Mouse (Mus musculus) gastrocnemius, postnatal 36 days (tissue): ENCODE measurements around the gene Slc16a6. TPM values are rescaled to one million over a fixed set of nuclear protein-coding genes. Genes with fewer than 3 reads are reported as not detected.
"Not testable (repeated sequence)": the region's sequence is repeated elsewhere in the genome, so short reads cannot be mapped to it uniquely, and the experiment has no call there.

Experiments used
- DNase-seq, 2 experiments: peaks; one replicate each; pipeline ENCODE4 v3.0.0; 2022
- intact Hi-C: fragments of 180-260 bp; cut with DNase I; formaldehyde crosslinking; loops from one replicate; pipeline ENCODE4 v1.15.1; 2025
- long read RNA-seq, 2 experiments: library from polyadenylated mRNA; stranded (forward); transcript quantifications; one replicate each; pipeline ENCODE4 v2.0.0; 2021
- total RNA-seq, 2 experiments: library from RNA; stranded (reverse); gene quantifications; 2 replicates each; pipeline ENCODE4 v1.2.3; 2021

The Slc16a6 gene
- total RNA-seq: 1 to 10 TPM; 4.8 to 9.4 TPM
- long read RNA-seq, experiment 1, partial matches to known transcripts: 1 of 5 reads
- long read RNA-seq, experiment 1, other reads (novel, unspliced or antisense): 4 of 5 reads
- long read RNA-seq, experiment 2, partial matches to known transcripts: 0 of 6 reads
- long read RNA-seq, experiment 2, other reads (novel, unspliced or antisense): 2 of 6 reads

DNA sequence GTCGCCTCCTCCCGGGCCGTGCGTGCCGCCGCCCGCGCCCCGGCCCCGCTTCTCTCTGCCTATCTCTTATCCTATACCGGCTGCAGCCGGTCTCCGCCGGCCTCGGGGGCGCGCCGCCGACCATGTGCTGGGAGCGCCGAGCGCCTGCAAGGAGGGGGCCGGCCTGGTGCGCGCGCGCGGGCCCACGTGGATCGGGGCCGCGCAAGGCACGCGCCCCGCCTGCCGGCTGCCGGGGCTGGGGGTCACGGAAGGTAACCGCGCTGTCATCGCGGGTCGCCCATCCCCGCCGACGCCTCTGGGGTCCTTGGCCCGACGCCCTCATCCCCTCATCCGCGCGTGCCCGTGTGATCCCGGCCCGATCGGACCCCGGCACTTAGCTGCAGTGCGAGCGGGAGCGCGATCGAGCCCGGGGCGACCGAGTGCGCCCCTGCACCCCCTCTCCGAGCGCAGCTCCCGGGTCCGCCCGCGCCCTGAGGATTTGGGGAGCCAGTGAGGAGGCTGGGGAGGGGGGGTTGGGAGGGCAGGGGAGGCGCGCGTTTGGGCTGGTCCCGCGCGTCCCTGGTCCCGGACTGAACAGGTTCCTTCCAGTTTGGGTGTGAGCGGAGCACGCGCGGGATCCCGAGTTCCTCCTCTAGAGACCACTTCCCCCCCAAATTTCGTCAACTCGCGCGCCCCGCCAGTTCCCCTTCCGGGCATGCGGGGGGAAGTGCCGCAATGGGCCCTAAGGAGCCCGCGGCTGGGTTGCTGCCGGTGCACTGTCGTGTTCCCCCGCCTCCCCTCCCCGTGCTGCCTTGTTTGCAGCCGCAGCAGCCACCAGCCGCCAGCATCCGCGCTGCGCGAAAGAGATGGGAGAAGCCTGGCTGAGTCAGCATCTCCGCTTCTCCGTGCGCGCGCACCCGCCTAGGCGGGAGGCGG is at the start of gene Slc16a6, which contains the start of gene Arsg:
Gene Slc16a6, minus strand, starts transcription at position 428 of the 915 bp plus-strand sequence.
Gene Arsg, plus strand, starts transcription at position 204 of the 915 bp plus-strand sequence.
- intact Hi-C loops: no loop called here
- peak; percentile 37 to 51 for DNase-seq

DNA sequence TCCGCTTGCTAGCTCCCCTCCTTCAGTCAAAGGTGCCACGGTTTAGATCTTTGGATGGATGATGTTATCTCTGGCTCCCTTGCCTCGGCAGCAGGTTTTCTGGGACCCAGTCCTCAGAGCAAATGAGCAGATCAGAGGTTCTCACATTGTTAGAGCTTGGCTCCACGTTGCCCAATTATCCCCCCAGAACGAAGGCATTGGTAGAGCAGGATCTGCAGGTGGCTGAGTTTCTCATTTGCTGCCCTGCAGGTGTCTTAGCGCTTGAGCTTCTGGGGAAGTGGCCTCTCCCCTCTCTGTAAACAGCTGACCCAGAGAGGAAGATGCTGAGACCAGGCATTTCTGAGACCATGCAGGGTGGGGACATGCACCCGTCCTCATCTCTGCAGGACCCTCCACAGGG is 47.6 kb upstream of the Slc16a6 start:
- DNase-seq: no peak
- intact Hi-C loops: no loop called here

DNA sequence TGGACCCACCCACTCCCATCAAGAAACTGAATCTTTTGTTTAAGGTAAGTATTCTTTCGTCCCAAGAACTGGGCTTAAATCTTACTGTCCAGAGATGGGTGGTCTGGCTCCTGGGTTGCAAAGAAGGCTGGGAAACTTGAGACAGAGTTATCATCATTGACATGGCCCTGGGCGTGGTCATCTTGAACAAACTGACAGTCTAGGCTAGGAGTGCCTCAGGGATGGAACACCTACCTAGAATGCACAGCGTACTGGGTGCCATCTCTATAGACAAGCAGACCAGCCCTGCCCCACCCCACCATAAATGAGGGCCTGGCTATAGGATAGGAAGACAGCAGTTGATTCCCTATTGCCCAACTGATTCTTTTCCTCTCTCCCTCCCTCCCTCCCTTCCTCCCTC is 44.4 kb upstream of the Slc16a6 start:
- intact Hi-C loops: no loop called here
- no peak for DNase-seq

DNA sequence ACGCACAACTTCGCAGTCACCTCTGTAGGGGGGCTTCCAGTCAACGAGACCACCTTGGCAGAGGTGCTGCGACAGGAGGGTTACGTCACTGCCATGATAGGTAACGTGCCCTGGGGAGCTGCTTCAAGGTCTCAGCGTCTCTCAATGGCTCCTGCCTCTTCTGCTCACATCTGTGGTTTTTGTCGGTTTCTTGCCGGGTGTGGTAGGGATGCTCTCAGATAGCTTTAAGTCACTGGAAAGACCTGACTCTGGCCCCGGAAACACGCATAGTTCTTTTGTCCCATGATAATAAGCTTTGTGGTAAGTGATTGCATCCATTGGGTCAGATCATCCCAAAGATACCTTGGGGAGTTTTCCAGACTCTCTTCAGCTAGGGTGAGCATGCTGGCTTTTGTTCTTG is 43.9 kb upstream of the Slc16a6 start:
- intact Hi-C loops: no loop called here
- DNase-seq: no peak

DNA sequence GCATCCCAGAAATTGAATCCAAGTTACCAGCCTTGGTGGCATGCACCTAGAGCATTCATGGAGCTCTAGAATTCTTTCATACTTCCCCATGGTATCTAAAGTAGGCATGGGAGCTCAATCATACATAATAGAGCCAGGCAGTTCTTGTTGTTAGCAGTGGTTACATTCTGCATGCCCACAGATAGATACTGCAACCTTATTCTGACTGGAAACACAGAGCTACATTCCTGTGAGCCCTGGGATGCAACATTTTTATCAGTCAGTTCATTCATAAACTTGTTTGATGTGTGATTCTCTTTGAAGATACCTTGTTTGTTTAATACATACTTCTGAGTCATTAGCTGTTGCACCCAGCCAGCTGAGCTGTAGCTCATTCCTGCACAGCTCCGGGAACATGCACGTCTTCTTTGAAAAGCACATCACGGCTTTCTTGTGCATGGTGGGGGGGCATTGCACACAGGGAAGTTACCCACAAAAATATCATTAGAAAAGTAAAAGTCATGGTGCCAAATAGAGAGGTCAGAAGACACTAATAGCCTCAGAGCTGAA is 40.7 kb upstream of the Slc16a6 start:
- intact Hi-C loops: no loop called here
- DNase-seq: no peak

DNA sequence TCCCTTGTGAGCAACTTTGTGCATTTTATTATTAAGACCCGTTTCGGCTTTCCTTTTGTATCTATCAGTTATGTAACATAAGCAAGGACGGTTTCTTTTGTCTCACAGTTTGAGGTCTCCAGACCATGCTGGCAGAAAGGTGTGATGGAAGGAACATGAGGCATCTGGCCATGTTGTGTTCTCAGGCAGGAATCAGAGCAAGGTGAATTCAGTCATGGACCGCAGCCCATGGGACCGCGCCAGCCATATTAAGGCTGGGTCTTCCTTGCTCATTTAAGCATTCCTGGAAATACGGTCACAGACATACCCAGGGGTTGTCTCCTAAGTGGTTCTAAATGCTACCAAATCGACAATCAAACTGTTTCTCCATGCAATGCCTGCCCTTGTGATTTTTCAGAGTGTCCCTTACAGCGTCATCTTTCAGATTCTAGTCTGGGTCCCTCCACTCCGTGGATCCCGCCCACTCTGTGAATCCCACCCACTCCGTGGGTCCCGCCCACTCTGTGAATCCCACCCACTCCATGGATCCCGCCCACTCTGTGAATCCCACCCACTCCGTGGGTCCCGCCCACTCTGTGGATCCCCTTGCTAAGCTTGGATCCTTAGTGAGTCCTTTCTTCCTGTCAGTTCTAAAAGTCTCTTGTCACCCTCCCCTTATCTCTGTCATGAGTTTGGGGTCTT is 39.7 kb upstream of the Slc16a6 start:
- no peak for DNase-seq
- intact Hi-C loops: no loop called here

DNA sequence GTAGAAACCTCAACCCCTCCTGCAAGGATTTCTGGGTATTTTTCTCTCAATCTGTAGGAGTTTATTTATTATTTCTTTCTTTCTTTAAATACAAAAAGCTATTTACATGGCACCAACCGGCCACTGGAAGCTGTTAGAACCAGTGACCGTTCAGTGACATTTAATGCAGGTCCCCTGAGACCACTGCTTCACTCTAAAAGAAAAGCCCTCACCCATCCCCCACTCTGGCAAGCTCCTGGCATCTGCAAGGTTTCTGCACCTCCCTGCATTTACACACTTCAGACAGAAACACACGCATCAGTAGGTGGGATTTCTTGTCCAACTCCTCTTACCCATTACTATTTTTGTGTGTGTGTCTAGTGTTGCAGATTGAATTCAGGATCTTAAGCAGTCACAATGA is 33.7 kb upstream of the Slc16a6 start:
- intact Hi-C loops: no loop called here
- no peak for DNase-seq

DNA sequence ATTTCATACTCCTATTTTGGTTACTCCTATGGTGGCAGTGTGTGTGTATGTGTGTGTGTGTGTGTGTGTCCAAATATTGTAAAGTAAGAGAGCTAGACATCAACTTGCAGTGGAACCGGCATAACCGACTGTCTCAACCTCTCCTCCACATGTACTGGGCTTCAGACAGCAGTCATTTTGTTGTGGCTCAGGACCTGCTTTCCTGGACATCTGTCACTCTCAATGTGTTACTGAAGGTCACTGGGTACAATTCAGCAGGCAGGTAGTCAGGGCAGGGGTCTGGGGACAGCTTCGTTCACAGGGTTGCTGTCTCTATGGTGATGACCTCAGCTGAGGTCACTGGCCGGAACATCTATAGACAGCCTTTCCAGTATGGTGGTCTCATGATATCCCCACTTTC is 32.4 kb upstream of the Slc16a6 start:
- intact Hi-C loops: no loop called here
- no peak for DNase-seq

DNA sequence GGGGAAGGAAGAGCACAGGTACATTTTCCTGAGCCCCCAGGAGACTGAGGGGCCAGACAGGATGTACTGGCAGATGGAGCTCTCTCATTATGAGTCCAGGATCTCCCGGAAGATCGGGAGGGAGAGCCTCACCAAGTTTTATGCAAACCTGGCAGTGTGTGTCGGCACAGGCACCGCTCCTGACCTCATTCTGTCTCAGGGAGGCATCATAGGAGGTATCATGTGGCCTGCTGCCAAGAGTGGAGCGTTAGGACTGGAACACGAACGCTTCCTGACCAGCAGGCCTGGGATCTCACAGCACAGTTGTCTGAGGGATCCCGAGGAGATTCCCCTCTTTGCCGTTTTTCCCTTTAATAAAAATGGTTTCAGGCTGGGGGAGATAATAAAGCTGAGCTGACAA is 31.6 kb upstream of the Slc16a6 start:
- intact Hi-C loops: no loop called here
- DNase-seq: peak in 1 of 2 experiments; percentile 31

DNA sequence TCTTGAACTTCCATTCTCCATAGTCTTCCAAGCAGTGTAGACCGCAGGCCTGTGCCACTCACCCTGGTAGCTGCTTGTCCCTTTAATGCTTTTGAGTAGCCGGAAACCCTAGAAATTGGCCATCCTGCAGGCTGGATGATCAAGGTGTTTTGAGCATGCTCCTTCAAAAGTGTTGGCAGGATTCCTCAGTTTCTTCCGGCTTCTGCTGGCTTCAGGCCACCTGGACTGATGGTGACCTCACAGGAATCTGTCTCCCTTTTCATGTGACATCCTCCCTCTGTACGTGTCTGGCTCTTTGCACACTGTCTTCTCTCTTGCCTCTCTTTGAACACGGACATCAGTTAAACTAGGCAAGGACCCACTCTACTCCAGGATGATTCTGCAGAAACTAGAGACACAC is 26.8 kb upstream of the Slc16a6 start:
- intact Hi-C loops: no loop called here
- DNase-seq: peak in 1 of 2 experiments; percentile 10

DNA sequence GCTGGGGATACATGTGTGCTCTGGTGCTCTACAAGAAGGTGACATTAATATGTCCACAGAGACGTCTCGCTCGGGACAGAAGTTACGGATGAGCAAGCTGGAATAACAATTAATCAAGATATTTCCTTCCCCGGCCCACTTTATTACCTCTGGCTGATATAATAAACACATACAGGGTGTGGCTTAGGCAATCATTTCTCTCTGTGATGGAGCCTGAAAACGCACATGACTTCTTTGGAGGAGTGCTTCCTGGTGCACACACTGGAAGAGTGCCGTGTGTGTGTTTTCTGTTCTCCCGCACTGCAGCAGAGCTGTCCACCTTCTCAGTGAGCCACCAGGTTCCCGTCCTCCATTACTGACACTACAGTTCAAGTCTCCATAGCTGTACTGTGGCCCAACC is 24.6 kb upstream of the Slc16a6 start:
- no peak for DNase-seq
- intact Hi-C loops: no loop called here

DNA sequence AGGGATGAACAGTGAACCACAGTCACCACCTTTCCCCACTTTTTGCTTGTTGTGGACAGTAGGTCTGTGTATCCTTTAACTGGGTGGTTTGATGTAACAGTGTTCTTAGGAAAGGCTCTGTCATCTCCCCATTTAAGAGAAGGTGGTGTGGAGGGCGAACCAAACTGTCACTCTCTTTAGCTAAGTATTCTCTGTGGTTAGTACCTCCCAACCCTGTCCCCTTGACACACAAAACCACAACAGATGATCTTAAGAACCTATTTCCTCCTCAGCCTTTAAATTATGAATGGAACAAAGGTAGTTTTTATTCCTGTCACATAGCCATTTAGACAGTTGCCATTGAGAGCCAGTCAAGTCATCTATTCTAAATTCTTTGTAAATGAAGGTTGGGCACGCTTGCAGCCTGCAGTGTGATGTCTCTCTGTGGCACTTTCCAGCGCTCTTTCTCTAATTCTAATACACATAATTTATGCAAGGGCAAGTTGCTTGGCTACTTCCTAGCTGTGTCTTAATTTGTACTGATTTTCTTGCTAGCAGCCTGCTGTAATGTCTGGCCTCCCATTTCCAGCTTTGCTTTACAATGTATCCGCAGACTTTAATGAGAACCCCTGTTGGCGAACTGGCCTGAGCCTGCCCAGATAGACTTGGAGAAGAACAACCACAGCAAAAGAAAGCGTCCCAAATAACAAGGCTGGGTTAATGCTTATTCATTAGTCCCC is 23.8 kb upstream of the Slc16a6 start:
- DNase-seq: no peak
- intact Hi-C loops: no loop called here

DNA sequence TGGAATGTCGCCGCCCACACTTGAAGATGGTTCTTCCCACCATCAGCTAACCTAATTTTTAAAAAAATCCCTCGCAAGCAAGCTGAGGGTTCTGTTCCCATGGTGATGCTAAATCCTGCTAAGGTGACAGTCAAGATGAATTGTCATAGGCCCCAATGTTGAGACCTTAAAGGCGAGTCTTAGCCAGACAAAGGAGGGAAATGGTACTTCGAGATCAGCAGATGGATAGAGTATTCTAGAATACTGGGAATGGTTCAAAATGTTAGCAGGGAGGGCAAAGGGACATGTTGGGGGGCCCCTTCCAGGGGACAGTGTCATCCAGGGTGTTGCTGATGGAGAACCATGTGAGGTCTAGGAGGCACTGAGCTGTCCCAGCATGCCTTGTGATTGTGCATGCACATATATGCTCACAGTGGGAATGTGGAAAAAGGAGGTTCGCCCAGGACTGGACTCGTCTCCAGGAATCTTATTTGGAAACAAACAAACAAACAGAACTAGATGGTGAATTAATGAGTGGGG is 23.1 kb upstream of the Slc16a6 start:
- intact Hi-C loops: no loop called here
- DNase-seq: no peak

DNA sequence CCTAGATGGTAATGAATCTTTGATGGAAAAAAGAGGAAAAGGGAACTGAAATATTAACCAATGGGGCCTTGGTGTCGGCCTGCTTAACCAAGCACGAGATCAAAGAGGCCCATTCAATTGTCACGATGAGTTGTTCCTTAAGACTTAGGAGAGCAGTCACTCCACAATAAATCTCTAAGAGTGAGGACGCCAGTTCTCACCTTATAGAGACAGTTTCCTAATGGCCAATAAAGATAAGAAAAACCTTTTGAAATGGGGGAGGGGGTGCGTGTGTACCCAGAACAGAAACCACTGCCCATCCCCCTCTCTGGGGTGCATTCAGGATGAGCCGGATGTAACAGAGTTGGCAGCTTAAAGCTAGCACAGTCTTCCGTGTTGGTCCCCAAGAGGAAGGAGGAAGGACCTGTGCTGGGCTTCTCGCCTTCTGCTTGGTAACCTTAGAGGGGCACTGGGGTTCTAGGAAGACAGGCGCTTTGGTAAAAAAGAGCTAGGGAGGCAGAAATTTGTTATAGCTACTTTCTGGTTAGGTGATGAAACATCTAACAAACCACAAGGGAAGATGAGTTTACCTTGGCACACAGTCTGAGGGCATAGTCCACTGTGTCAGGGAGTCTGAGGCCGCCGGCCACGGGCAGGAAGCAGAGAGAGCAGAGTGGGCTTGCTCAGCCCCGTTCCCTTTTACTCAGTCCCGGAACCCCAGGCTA is 22.5 kb upstream of the Slc16a6 start:
- intact Hi-C loops: no loop called here
- no peak for DNase-seq

DNA sequence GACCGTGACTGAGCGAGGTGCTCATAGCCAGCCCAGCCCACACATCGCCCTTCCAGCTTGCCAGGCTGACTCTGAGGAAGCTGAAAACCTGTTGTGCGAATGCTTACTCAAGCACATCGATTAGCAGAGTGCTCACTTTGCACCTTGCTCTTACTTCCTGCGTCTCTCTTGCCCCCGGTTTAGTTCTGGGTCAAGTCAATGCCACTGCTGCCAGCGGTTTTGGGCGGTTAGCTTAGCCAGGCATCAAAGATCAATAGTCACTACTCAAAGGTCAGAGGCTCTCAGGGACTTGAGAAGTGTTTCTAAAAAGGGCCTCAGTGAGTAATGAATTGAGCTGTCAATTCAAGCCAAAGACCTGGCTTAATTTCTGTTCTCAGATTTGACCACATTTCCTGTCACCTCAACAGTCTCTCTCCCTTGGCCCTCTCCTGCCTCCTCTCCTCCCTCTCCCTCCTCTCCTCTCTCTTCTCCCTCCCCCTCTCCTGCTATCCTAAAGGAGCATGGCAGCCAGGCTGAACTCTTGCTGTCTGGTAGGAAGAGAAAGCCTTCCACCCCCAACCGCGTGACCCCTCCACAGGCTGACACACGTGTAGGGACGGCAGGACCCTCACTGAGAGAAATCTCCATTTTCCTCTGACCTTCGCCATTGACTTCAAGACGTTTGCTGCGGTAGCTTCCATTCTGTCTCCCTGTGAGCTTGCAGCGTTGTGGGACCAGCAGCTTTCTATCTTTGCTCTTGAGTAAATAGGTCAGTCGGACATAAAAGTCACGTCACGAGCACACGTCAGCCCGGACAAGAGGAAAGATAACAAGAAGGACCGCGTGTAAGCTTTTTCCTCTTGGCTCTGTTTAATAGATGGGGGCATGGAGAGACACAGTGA is 21.7 kb upstream of the Slc16a6 start:
- no peak for DNase-seq
- intact Hi-C loops: no loop called here

DNA sequence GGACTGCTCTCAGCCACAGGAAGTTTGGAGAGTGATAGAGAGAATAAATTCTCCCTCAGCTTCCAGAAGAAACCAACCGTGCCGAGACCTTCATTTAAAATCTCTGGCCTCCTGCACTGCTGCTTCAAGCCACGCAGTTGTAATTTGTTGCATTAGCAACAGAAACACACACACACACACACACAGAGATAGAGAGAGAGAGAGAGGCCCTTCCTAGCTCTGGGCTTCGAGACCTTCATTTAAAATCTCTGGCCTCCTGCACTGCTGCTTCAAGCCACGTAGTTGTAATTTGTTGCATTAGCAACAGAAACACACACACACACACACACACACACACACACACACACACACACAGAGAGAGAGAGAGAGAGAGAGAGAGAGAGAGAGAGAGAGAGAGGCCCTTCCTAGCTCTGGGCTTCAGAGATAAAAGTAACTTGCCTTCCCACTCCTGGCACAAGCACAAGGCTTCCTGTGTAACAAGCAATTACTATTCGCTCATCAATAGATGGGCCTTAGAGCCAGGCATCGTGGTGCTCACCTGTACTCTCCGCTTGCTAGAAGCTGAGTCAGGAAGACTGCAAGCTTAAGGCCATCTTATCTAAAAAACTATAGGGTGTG is 19.6 kb upstream of the Slc16a6 start:
- intact Hi-C loops: not testable (repeated sequence)

DNA sequence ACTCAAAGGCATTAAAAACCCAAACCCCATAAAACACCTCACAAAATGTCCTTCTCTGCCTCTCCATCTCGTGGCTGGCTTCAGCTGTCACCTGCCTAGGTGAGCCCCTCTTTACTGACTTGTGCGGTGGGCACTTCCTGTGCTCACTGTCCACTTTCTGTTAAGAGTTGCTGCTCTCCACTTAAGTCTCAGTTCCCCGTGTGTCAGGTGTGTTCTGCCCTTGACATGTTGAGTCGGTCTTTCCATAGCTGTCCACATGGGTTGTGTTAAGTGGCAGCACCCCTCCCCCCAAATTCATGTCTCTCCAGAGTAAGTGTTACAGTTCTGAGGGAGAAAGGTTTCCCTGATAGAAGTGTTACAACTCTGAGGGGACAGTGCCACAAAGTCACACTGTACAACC is 18.4 kb upstream of the Slc16a6 start:
- intact Hi-C loops: no loop called here
- no peak for DNase-seq

More for the DNA sequence above, 19.6 kb upstream of the Slc16a6 start:
- not testable (repeated sequence) for DNase-seq

DNA sequence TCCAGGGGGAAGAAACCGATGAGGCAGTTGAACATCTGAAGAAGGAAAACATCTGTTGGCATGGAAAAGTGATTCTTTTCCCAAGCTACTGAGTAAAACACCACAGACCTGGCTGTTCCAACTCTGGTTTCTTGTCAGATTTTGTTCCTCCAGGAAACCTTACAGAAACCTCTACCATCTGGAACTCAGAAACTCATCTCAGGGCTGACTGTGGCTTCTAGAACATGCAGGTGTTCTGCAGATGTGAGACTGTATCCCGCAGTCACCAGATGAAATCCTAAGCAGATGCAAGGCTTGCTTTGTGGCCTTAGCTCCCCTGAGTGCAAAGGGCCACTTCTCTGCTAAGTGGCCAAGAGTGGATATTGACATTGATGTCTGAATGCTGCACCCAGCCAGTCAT is 16.4 kb upstream of the Slc16a6 start:
- DNase-seq: no peak
- intact Hi-C loops: no loop called here
